9 mouse cellular contexts compared by ENCODE assay signal in genomic region chr11:98740026-98740392, GRCm38 (mm10). TPM values are rescaled to one million over a fixed set of nuclear protein-coding genes. Genes with fewer than 3 reads are reported as not detected.
A peak's percentile ranks its signal among the peaks of the same experiment; 100 is the strongest.
DNase-seq lines count a peak whose midpoint lies in the region; ATAC-seq lines count a peak whose summit lies in the region.
"Had no signal": no experiment of that assay in that cellular context is flagged by ENCODE, and none has a peak within 500 bp of the region (broad histone marks: within the 10 kb centered on the region; RNA-seq: fewer than 3 reads in every experiment).

No protein-coding gene starts in this region.

- peak overlapping the region; percentile 65 for H3K4me3 ChIP-seq in forebrain, embryonic 15.5 days
- H3K4me3 ChIP-seq in liver, embryonic 13.5 days (replicated peaks): peak overlapping the region; percentile 92

- ATAC-seq in forebrain, embryonic 15.5 days (replicated peaks): 0 out of 2 replicates have a peak, but pooled peaks have one; percentile 11
- peak; percentile 26 for ATAC-seq in liver, embryonic 13.5 days (ENCODE audit: low read depth)
- ATAC-seq in granulocyte monocyte progenitor cell, adult 5-6 weeks (replicated peaks; ENCODE audit: poor library complexity, severe bottlenecking): no peak

- no peaks in the 10 kb centered on the region for H3K9me3 ChIP-seq in forebrain, embryonic 15.5 days
- no peaks in the 10 kb centered on the region for H3K9me3 ChIP-seq in liver, embryonic 13.5 days (replicated peaks)

- 3% methylated on average over 8 of the region's 8 CpGs for WGBS in forebrain, embryonic 15.5 days
- 22% methylated on average over 8 of the region's 8 CpGs for WGBS in liver, embryonic 13.5 days (ENCODE audit: insufficient replicate concordance)

- H3K27me3 ChIP-seq in forebrain, embryonic 15.5 days: no peaks in the 10 kb centered on the region
- H3K27me3 ChIP-seq in liver, embryonic 13.5 days: no peaks in the 10 kb centered on the region

- H3K4me1 ChIP-seq in forebrain, embryonic 15.5 days: peaks cover 57% of the 10 kb centered on the region
- peaks cover 67% of the 10 kb centered on the region for H3K4me1 ChIP-seq in liver, embryonic 13.5 days (replicated peaks)

- H3K4me2 ChIP-seq in forebrain, embryonic 15.5 days (replicated peaks): peak overlapping the region; percentile 65
- H3K4me2 ChIP-seq in liver, embryonic 13.5 days: peak overlapping the region; percentile 97

- DNase-seq in gastrocnemius, postnatal 25 days: peak; percentile 26
- no peak for DNase-seq in gastrocnemius, postnatal 14 days
- peak; percentile 38 for DNase-seq in ovary, postnatal 36 days (ENCODE audit: low spot score)
- no peak for DNase-seq in ovary, postnatal 10 days (ENCODE audit: low spot score)
- DNase-seq in liver, embryonic 13.5 days: no peak
- no peak for DNase-seq in urinary bladder, postnatal 25 days (ENCODE audit: low spot score)

- H3K27ac ChIP-seq in forebrain, embryonic 15.5 days (replicated peaks): peak overlapping the region; percentile 97
- H3K27ac ChIP-seq in liver, embryonic 13.5 days: peak overlapping the region; percentile 95

- no peaks in the 10 kb centered on the region for H3K36me3 ChIP-seq in forebrain, embryonic 15.5 days
- H3K36me3 ChIP-seq in liver, embryonic 13.5 days: no peaks in the 10 kb centered on the region; the same call in 1 of the 2 replicates

- intact Hi-C loops in gastrocnemius, postnatal 14 days (cut with DNase I; ENCODE audit: low total_unique reads): no loop called here

- H3K9ac ChIP-seq in forebrain, embryonic 15.5 days (replicated peaks): peak overlapping the region; percentile 99
- H3K9ac ChIP-seq in liver, embryonic 13.5 days: peak overlapping the region; percentile 96

RNA-seq across cellular contexts. Expression of gene Thra, which starts 0.4 kb away (rescaled TPM):
- 10 to 100 TPM; 75.4 to 89.1 TPM for total RNA-seq in gastrocnemius, postnatal 25 days (2021)
- total RNA-seq in gastrocnemius, postnatal 14 days (2021): 100 to 1,000 TPM in 1 of 2 experiments, 10 to 100 TPM in 1; 91.8 to 106 TPM
- 164 and 166 TPM in 2 replicates for polyA plus RNA-seq in forebrain, embryonic 15.5 days (2015; fragmentation: Nextera tagmentation; extraction: Ambion mirVana)
- 8.8 and 9.8 TPM in 2 replicates for polyA plus RNA-seq in liver, embryonic 13.5 days (2015; fragmentation: Nextera tagmentation; extraction: Ambion mirVana)
- total RNA-seq in granulocyte monocyte progenitor cell, adult 5-6 weeks (2014; fragmentation: Nextera tagmentation): 39.3 and 39.5 TPM in 2 replicates
- total RNA-seq in granulocyte monocyte progenitor cell, adult 5-6 weeks (2017): 23.0 and 24.2 TPM in 2 replicates

RNA-seq across cellular contexts. Expression of gene Med24, which starts 10.8 kb away (rescaled TPM):
- total RNA-seq in gastrocnemius, postnatal 25 days (2021): 10 to 100 TPM; 42.7 to 46.9 TPM
- 10 to 100 TPM; 40.3 to 42.0 TPM for total RNA-seq in gastrocnemius, postnatal 14 days (2021)
- polyA plus RNA-seq in forebrain, embryonic 15.5 days (2015; fragmentation: Nextera tagmentation; extraction: Ambion mirVana): 85.1 and 93.6 TPM in 2 replicates
- polyA plus RNA-seq in liver, embryonic 13.5 days (2015; fragmentation: Nextera tagmentation; extraction: Ambion mirVana): 27.6 and 36.0 TPM in 2 replicates
- total RNA-seq in granulocyte monocyte progenitor cell, adult 5-6 weeks (2014; fragmentation: Nextera tagmentation): 57.3 and 68.2 TPM in 2 replicates
- 37.6 and 42.6 TPM in 2 replicates for total RNA-seq in granulocyte monocyte progenitor cell, adult 5-6 weeks (2017)

RNA-seq across cellular contexts. Expression of gene Nr1d1, which starts 35.1 kb away (rescaled TPM):
- 100 to 1,000 TPM in 1 of 2 experiments, 10 to 100 TPM in 1; 98.0 to 119 TPM for total RNA-seq in gastrocnemius, postnatal 25 days (2021)
- total RNA-seq in gastrocnemius, postnatal 14 days (2021): 10 to 100 TPM; 27.3 to 64.6 TPM
- polyA plus RNA-seq in forebrain, embryonic 15.5 days (2015; fragmentation: Nextera tagmentation; extraction: Ambion mirVana): 3.6 TPM in 2 replicates
- polyA plus RNA-seq in liver, embryonic 13.5 days (2015; fragmentation: Nextera tagmentation; extraction: Ambion mirVana): 0.59 and 1.0 TPM in 2 replicates
- 2.3 and 2.8 TPM in 2 replicates for total RNA-seq in granulocyte monocyte progenitor cell, adult 5-6 weeks (2014; fragmentation: Nextera tagmentation)
- total RNA-seq in granulocyte monocyte progenitor cell, adult 5-6 weeks (2017): 1.2 TPM in 1 of 2 replicates, not detected in the other

RNA-seq across cellular contexts. Expression of gene Csf3, which starts 38.9 kb away (rescaled TPM):
- not detected for total RNA-seq in gastrocnemius, postnatal 25 days (2021)
- total RNA-seq in gastrocnemius, postnatal 14 days (2021): not detected
- polyA plus RNA-seq in forebrain, embryonic 15.5 days (2015; fragmentation: Nextera tagmentation; extraction: Ambion mirVana): not detected in 2 replicates
- polyA plus RNA-seq in liver, embryonic 13.5 days (2015; fragmentation: Nextera tagmentation; extraction: Ambion mirVana): not detected in 2 replicates
- not detected in 2 replicates for total RNA-seq in granulocyte monocyte progenitor cell, adult 5-6 weeks (2014; fragmentation: Nextera tagmentation)
- total RNA-seq in granulocyte monocyte progenitor cell, adult 5-6 weeks (2017): not detected in 2 replicates
- total RNA-seq: hematopoietic stem cell, adult 5-6 weeks had no signal

RNA-seq across cellular contexts. Expression of gene Msl1, which starts 55.3 kb away (rescaled TPM):
- total RNA-seq in gastrocnemius, postnatal 25 days (2021): 10 to 100 TPM; 51.3 to 63.6 TPM
- total RNA-seq in gastrocnemius, postnatal 14 days (2021): 10 to 100 TPM; 49.0 to 55.3 TPM
- 30.2 and 31.7 TPM in 2 replicates for polyA plus RNA-seq in forebrain, embryonic 15.5 days (2015; fragmentation: Nextera tagmentation; extraction: Ambion mirVana)
- 6.8 and 6.9 TPM in 2 replicates for polyA plus RNA-seq in liver, embryonic 13.5 days (2015; fragmentation: Nextera tagmentation; extraction: Ambion mirVana)
- 72.7 and 75.0 TPM in 2 replicates for total RNA-seq in granulocyte monocyte progenitor cell, adult 5-6 weeks (2014; fragmentation: Nextera tagmentation)
- total RNA-seq in granulocyte monocyte progenitor cell, adult 5-6 weeks (2017): 59.8 and 70.1 TPM in 2 replicates

Comparison
In these comparisons a context has a peak if more than half of its experiments do, and no peak if none do; other contexts are left out.
1. DNase-seq: peak in gastrocnemius, postnatal 25 days (single experiment) and ovary, postnatal 36 days (single experiment); none in gastrocnemius, postnatal 14 days (single experiment), ovary, postnatal 10 days (single experiment), liver, embryonic 13.5 days (single experiment) and urinary bladder, postnatal 25 days (single experiment).
2. RNA of gene Nr1d1, which starts 35.1 kb away (total RNA-seq): 98.0 to 119 TPM in gastrocnemius, postnatal 25 days and 27.3 to 64.6 TPM in gastrocnemius, postnatal 14 days; 1.2 to 2.8 TPM in granulocyte monocyte progenitor cell, adult 5-6 weeks; every median in the first group is over 4 times any median in the second.